Comparison of ENCODE assay signal across 17 mouse cellular contexts in genomic region chr8:71666855-71667254, GRCm38 (mm10). TPM values are rescaled to one million over a fixed set of nuclear protein-coding genes. Genes with fewer than 3 reads are reported as not detected.
DNase-seq lines count a peak whose midpoint lies in the region; ATAC-seq and TF ChIP-seq lines count a peak whose summit lies in the region.
"Had no signal": no experiment of that assay in that cellular context is flagged by ENCODE, and none has a peak within 500 bp of the region (broad histone marks: within the 10 kb centered on the region; RNA-seq: fewer than 3 reads in every experiment).

No protein-coding gene starts in this region.

- no peak overlapping the region for H3K9ac ChIP-seq in forebrain, embryonic 11.5 days (ENCODE audit: low read length)
- 0 out of 2 replicates have a peak overlapping the region, but pooled peaks have one; percentile 2 for H3K9ac ChIP-seq in hindbrain, embryonic 15.5 days
- H3K9ac ChIP-seq: embryonic facial prominence, embryonic 12.5 days; lung, embryonic 14.5 days had no signal

- H3K9me3 ChIP-seq in forebrain, embryonic 11.5 days (ENCODE audit: control insufficient read depth, low read length): no peaks in the 10 kb centered on the region
- H3K9me3 ChIP-seq in hindbrain, embryonic 15.5 days: no peaks in the 10 kb centered on the region
- H3K9me3 ChIP-seq: embryonic facial prominence, embryonic 12.5 days; heart, embryonic 15.5 days had no signal

- H3K79me2 ChIP-seq in myocyte (ENCODE audit: control insufficient read depth, insufficient read depth): no peaks in the 10 kb centered on the region

- no peak overlapping the region for H3K4me2 ChIP-seq in forebrain, embryonic 11.5 days (ENCODE audit: low read depth, low read length, severe bottlenecking)
- peak overlapping the region; percentile 31 for H3K4me2 ChIP-seq in hindbrain, embryonic 15.5 days
- peak overlapping the region; percentile 85 for H3K4me2 ChIP-seq in myocyte (ENCODE audit: low read depth)
- H3K4me2 ChIP-seq: embryonic facial prominence, embryonic 12.5 days; lung, embryonic 14.5 days had no signal

- no peak overlapping the region for H3ac ChIP-seq in myocyte (ENCODE audit: control insufficient read depth, insufficient read length)

- WGBS in forebrain, embryonic 11.5 days: 25% methylated on average over 1 of the region's 1 CpGs
- 13% methylated on average over 1 of the region's 1 CpGs for WGBS in hindbrain, embryonic 15.5 days

- no peak for ATAC-seq in forebrain, embryonic 11.5 days (replicated peaks; ENCODE audit: low FRiP score)
- no peak for ATAC-seq in hindbrain, embryonic 15.5 days (ENCODE audit: low FRiP score, low read depth)
- ATAC-seq: intestine, postnatal 0 days had no signal

- H3K27me3 ChIP-seq in forebrain, embryonic 11.5 days (ENCODE audit: control insufficient read depth, insufficient read depth, low read length): peaks cover 8% of the 10 kb centered on the region; the same call in 1 of the 2 replicates
- no peaks in the 10 kb centered on the region for H3K27me3 ChIP-seq in hindbrain, embryonic 15.5 days
- H3K27me3 ChIP-seq in myocyte (ENCODE audit: control insufficient read depth, insufficient read depth, insufficient read length): peaks cover 8% of the 10 kb centered on the region

- peak; percentile 31 to 38 for DNase-seq in cerebellum, adult 18-20 months
- no peak for DNase-seq in cerebellum, adult 11 months
- DNase-seq in forebrain, embryonic 11.5 days (ENCODE audit: low spot score): peak; percentile 51
- no peak for DNase-seq in right cerebral cortex, postnatal 25 days
- no peak for DNase-seq in adrenal gland, postnatal 10 days
- DNase-seq in heart, adult 9 months (ENCODE audit: low spot score in 2 of 2): no peak
- DNase-seq: adrenal gland, adult 8-10 months; gastrocnemius, postnatal 14 days; kidney, postnatal 4 days; liver; lung, embryonic 14.5 days; retina, postnatal 1 day had no signal

- peaks cover 17% of the 10 kb centered on the region for H3K4me1 ChIP-seq in forebrain, embryonic 11.5 days (replicated peaks; ENCODE audit: control insufficient read depth, insufficient read depth, low read length)
- H3K4me1 ChIP-seq in hindbrain, embryonic 15.5 days (replicated peaks): peaks cover 50% of the 10 kb centered on the region

- TF ChIP-seq POLR2A in myocyte (IDR thresholded peaks at IDR 0.05; ENCODE audit: insufficient read length, low read depth): no peak

- H3K36me3 ChIP-seq in forebrain, embryonic 11.5 days (ENCODE audit: control insufficient read depth, insufficient read depth, low read length): no peaks in the 10 kb centered on the region
- H3K36me3 ChIP-seq in hindbrain, embryonic 15.5 days: peaks cover 26% of the 10 kb centered on the region
- H3K36me3 ChIP-seq in myocyte (ENCODE audit: control insufficient read depth, insufficient read depth): no peaks in the 10 kb centered on the region
- H3K36me3 ChIP-seq: embryonic facial prominence, embryonic 12.5 days; heart, embryonic 15.5 days had no signal

- 0 out of 2 replicates have a peak overlapping the region, but pooled peaks have one; percentile 0 for H3K27ac ChIP-seq in forebrain, embryonic 11.5 days (ENCODE audit: low read depth, low read length)
- peak overlapping the region; percentile 70 for H3K27ac ChIP-seq in hindbrain, embryonic 15.5 days (replicated peaks)
- H3K27ac ChIP-seq: embryonic facial prominence, embryonic 12.5 days had no signal

- H3K4me3 ChIP-seq in forebrain, embryonic 11.5 days (ENCODE audit: low read depth, low read length): no peak overlapping the region
- no peak overlapping the region for H3K4me3 ChIP-seq in hindbrain, embryonic 15.5 days
- H3K4me3 ChIP-seq in myocyte: no peak overlapping the region
- H3K4me3 ChIP-seq: embryonic facial prominence, embryonic 12.5 days had no signal

TF ChIP-seq in myocyte, 11 proteins besides CTCF, POLR2A, EP300 and RAD21:
- TF ChIP-seq TCF3 (IDR thresholded peaks at IDR 0.05; ENCODE audit: insufficient read length, low read depth) (no peak), USF1 (IDR thresholded peaks at IDR 0.05; ENCODE audit: low read depth) (no peak), MYOD1 (IDR thresholded peaks at IDR 0.05; ENCODE audit: control insufficient read depth in 1 of 3, insufficient read length in 2 of 3, low read depth in 2 of 3) (no peak), POLR2AphosphoS2 (IDR thresholded peaks at IDR 0.05; ENCODE audit: insufficient read length, low read depth) (no peak), TCF12 (IDR thresholded peaks at IDR 0.05; ENCODE audit: insufficient read depth, poor library complexity, severe bottlenecking) (no peak), SRF (IDR thresholded peaks at IDR 0.05; ENCODE audit: control insufficient read depth, insufficient read length, low read depth) (no peak), MYOG (IDR thresholded peaks at IDR 0.05; ENCODE audit: control insufficient read depth in 1 of 3, insufficient read depth in 1 of 3, insufficient read length in 2 of 3, low read depth in 2 of 3) (no peak), CEBPB (IDR thresholded peaks at IDR 0.05; ENCODE audit: insufficient read depth, poor library complexity, severe bottlenecking) (no peak), E2F4 (IDR thresholded peaks at IDR 0.05; ENCODE audit: insufficient read depth) (no peak), REST (IDR thresholded peaks at IDR 0.05; ENCODE audit: insufficient read depth, insufficient read length) (no peak), MAX (IDR thresholded peaks at IDR 0.05; ENCODE audit: low read depth) (no peak)

RNA-seq across cellular contexts. Expression of gene Unc13a, which starts 4.7 kb away (rescaled TPM):
- polyA plus RNA-seq in forebrain, embryonic 11.5 days (2014; fragmentation: Nextera tagmentation; extraction: Ambion mirVana): 6.5 and 6.6 TPM in 2 replicates
- 20.8 and 24.7 TPM in 2 replicates for polyA plus RNA-seq in hindbrain, embryonic 15.5 days (2015; fragmentation: Nextera tagmentation; extraction: Ambion mirVana)
- polyA plus RNA-seq in myocyte (2012; fragmentation: generic; extraction: Trizol): 4.6 TPM
- total RNA-seq in adrenal gland, postnatal 10 days (2021): 1 to 10 TPM; 3.8 to 7.1 TPM

RNA-seq across cellular contexts. Expression of gene Jak3, which starts 9.2 kb away (rescaled TPM):
- polyA plus RNA-seq in forebrain, embryonic 11.5 days (2014; fragmentation: Nextera tagmentation; extraction: Ambion mirVana): 2.3 TPM in 2 replicates
- polyA plus RNA-seq in hindbrain, embryonic 15.5 days (2015; fragmentation: Nextera tagmentation; extraction: Ambion mirVana): 6.1 and 7.0 TPM in 2 replicates
- polyA plus RNA-seq in myocyte (2012; fragmentation: generic; extraction: Trizol): 1.5 TPM
- 10 to 100 TPM; 18.5 to 25.9 TPM for total RNA-seq in adrenal gland, postnatal 10 days (2021)

RNA-seq across cellular contexts. Expression of gene Insl3, which starts 22.2 kb away (rescaled TPM):
- not detected in 2 replicates for polyA plus RNA-seq in forebrain, embryonic 11.5 days (2014; fragmentation: Nextera tagmentation; extraction: Ambion mirVana)
- polyA plus RNA-seq in hindbrain, embryonic 15.5 days (2015; fragmentation: Nextera tagmentation; extraction: Ambion mirVana): 0.47 and 1.5 TPM in 2 replicates
- polyA plus RNA-seq in myocyte (2012; fragmentation: generic; extraction: Trizol): 0.13 TPM
- total RNA-seq in adrenal gland, postnatal 10 days (2021): 10 to 100 TPM in 1 of 2 experiments, 1 to 10 TPM in 1; 7.3 to 10.8 TPM

RNA-seq across cellular contexts. Expression of gene B3gnt3, which starts 34.7 kb away (rescaled TPM):
- 0.51 and 0.64 TPM in 2 replicates for polyA plus RNA-seq in forebrain, embryonic 11.5 days (2014; fragmentation: Nextera tagmentation; extraction: Ambion mirVana)
- 0.45 and 0.52 TPM in 2 replicates for polyA plus RNA-seq in hindbrain, embryonic 15.5 days (2015; fragmentation: Nextera tagmentation; extraction: Ambion mirVana)
- 0.01 TPM for polyA plus RNA-seq in myocyte (2012; fragmentation: generic; extraction: Trizol)
- 1 to 10 TPM; 6.4 to 6.7 TPM for total RNA-seq in adrenal gland, postnatal 10 days (2021)

RNA-seq across cellular contexts. Expression of gene Colgalt1, which starts 56.1 kb away (rescaled TPM):
- polyA plus RNA-seq in forebrain, embryonic 11.5 days (2014; fragmentation: Nextera tagmentation; extraction: Ambion mirVana): 41.8 and 48.6 TPM in 2 replicates
- polyA plus RNA-seq in hindbrain, embryonic 15.5 days (2015; fragmentation: Nextera tagmentation; extraction: Ambion mirVana): 65.6 and 78.2 TPM in 2 replicates
- 87.0 TPM for polyA plus RNA-seq in myocyte (2012; fragmentation: generic; extraction: Trizol)
- 10 to 100 TPM; 56.3 to 58.9 TPM for total RNA-seq in adrenal gland, postnatal 10 days (2021)

Comparison
In these comparisons a context has a peak if more than half of its experiments do, and no peak if none do; other contexts are left out.
1. DNase-seq: peak in cerebellum, adult 18-20 months (2 of 2) and forebrain, embryonic 11.5 days (single experiment); none in cerebellum, adult 11 months (single experiment), right cerebral cortex, postnatal 25 days (single experiment), adrenal gland, postnatal 10 days (single experiment) and heart, adult 9 months (0 of 2).